Mouse (Mus musculus) ovary, postnatal 10 days (tissue): ENCODE results near the gene Adgra1.

Experiments used
- DNase-seq: peaks from one replicate; pipeline ENCODE4 v3.0.0; 2022; ENCODE audit warnings: low spot score

Adgra1 gene

GRCm38 (mm10) chr7:139908176-139908575 lies 74.2 kb downstream of the Adgra1 start:
- DNase-seq, result no peak

DNA sequence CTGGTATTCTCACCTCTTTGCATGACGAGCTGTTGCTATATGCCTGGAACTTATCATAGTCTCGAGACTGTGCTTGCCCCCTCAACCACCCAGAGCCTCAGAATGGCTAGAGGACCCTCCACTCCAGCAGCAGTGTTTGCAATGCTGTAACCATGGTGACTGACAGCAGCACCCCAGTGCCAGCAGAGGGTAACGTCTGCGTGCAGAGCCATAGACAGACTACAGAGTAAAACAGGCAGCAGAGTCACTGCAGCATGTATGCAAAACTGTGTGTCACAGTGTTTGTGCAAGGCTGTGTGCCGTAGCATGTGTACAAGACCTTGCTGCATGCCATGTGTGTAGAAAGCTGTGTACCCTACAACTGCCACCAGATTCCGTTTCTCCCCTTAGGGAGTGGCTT lies 75.5 kb downstream of the Adgra1 start:
- no peak for DNase-seq

DNA sequence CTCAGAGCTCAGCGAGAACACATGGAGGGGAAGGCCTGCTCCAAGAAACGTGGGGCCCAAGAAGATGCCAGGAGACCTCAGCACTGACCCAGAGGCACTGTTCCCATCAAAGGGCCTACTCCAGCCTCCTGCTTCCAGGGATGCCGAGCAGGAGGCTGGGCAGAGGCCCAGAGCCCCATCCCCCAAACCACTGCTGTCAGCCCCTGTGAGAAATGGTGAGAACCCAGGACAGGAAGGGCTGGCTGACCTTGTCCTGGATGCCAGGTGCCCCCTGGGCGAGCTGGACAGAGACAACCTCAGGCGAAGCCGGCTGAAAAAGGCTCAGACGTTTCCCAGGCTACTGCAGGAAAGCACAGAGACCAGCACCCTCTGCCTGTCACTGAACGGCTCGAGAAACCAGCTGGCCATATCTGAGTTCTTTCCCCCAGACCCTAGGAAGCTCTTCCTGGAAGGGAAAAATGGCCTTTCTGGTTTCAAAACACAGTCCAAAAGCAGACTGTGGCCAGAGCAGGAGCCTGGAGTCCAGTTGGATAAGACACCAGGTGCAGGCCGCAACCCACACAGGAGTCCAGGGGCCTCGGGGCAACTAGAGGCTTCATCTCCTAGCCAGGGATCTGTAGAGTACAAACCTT lies 76.3 kb downstream of the Adgra1 start:
- no peak for DNase-seq

DNA sequence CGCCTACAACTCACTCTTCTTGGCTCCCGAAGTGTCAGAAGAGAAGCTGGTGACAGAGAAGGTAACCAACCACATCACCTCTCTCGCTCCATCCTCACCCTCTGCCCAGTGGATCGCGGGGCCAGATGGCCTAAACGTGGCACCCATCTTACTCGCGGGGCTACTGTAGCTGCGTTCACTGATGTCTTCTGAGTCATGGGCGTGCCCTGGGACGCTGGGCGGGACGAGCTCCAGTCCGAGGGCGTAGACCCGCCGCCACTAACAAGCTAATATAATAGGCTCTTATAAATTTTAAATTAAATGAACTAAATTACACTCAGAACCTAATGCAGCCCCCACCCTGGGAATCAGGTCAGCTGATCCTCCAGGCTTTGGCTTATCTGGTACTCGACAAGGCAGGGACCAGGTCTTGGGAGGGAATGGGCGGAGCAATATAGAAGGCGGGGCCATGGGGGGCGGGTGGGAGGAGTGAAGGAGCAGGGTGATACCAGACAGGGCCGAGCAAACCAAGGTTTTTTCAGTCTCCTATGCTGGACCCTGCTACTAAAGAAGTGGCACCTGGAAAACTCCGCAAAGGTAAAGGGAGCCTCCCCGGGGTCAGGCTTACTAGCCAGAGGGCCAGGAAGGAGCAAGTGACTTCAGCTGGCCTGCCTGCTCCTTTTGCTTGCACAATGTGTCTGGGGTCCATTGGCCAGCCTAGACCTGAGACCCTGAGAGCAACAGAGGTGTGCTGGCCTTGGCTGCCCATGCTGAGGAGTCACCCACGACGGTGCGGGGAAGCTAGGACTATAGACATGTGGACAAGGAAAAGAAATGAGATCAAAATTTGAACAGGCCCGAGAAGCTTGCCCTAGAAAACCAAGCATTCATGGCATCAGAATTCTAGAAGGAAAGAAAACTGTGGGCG lies 80.4 kb downstream of the Adgra1 start:
- no peak for DNase-seq

DNA sequence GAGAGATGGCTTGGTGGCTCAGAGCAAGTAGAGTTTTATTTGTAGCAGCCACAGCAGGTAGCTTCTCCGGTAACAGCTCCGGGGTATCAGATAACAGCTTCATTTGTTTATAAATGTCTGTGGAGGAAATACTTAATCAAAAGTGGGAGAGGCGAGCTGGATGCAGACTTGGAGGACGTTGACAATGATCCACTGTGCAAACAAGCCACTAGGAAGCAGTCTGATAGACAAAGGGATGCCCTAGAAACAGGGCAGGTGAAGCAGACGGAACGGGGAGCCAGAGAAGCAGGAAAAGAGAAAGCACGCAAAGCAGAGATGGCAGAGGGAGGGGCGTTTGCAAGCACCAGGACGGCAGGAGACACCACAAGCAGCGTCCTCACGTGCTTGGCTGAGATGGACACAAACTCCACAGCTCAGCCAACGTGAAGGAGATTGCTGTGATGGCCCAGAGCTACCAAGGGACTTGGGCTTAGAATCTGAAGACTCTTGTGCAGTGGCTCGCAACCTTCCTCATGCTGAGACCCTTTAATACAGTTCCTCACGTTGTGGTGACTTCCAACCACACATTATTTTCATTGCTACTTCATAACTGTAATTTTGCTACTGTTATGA lies 81.8 kb downstream of the Adgra1 start:
- no peak for DNase-seq

- no peak for DNase-seq
Observed at GRCm38 (mm10) chr7:139916345-139916744, 82.4 kb downstream of the Adgra1 start.

DNA sequence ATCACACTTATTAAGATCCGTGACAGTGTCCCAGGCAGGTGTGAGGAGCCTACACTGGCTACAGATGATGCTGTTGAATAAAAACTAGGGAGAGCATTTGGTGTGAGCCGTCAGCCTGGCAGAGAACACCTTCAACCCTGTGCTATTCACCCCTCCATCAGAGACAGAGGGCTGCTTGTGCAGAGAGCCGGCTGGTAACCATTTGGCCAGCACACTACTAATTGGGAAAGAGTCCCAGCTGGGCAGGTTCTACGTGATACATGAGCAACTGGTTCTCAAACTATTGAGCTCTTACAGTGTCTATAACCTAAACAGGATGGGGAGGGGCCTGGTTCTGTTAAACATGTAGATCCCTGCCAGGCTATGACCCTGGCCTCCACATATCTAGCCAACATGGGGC lies 84.3 kb downstream of the Adgra1 start:
- DNase-seq, result no peak
